Mouse (Mus musculus) heart, embryonic 14.5 days (tissue): ENCODE results near the gene 2010109A12Rik. TPM values are rescaled to one million over a fixed set of nuclear protein-coding genes. Genes with fewer than 3 reads are reported as not detected.

Experiments
- ATAC-seq: fragments of 200-750 bp; cut with Nextera tagmentation; 2 replicates; pipeline ENCODE4 v1.8.0; 2017; ENCODE audit warnings: low read depth, moderate TSS enrichment; ENCODE audit not compliant: insufficient number of reproducible peaks, insufficient read depth, low FRiP score
- H3K27ac ChIP-seq, 2 experiments: fragments of 200-500 bp in 1 of 2; fragments of 300-500 bp in 1 of 2; sonication (generic) in 1 of 2; replicated peaks in 1 of 2; 2 replicates each; pipeline ENCODE4 v1.5.1; 2012 to 2014; ENCODE audit warnings: low read depth in 2 of 2, low read length in 2 of 2, control low read depth in 1 of 2, mild to moderate bottlenecking in 1 of 2, mixed read lengths in 1 of 2; ENCODE audit not compliant: control insufficient read depth in 1 of 2, insufficient read depth in 1 of 2
- H3K27me3 ChIP-seq: fragments of 300-500 bp; sonication (generic); 2 replicates; pipeline ENCODE4 v1.6.1; 2014; ENCODE audit warnings: mild to moderate bottlenecking, low read length, control low read depth; ENCODE audit not compliant: control insufficient read depth, insufficient read depth
- H3K36me3 ChIP-seq: fragments of 300-500 bp; sonication (generic); 2 replicates; pipeline ENCODE4 v1.6.1; 2014; ENCODE audit warnings: mild to moderate bottlenecking, control low read depth, low read length, mixed read lengths; ENCODE audit not compliant: control insufficient read depth, insufficient read depth
- H3K4me1 ChIP-seq, 2 experiments: fragments of 200-500 bp in 1 of 2; fragments of 300-500 bp in 1 of 2; sonication (generic) in 1 of 2; 2 replicates each; pipeline ENCODE4 v1.6.1; 2012 to 2014; ENCODE audit warnings: low read length in 2 of 2, control low read depth in 1 of 2, mixed read lengths in 1 of 2; ENCODE audit not compliant: control insufficient read depth in 2 of 2, insufficient read depth in 2 of 2
- H3K4me2 ChIP-seq: fragments of 300-500 bp; sonication (generic); 2 replicates; pipeline ENCODE4 v1.6.1; 2014; ENCODE audit warnings: mild to moderate bottlenecking, low read length
- H3K4me3 ChIP-seq, 2 experiments: fragments of 200-500 bp in 1 of 2; fragments of 300-500 bp in 1 of 2; sonication (generic) in 1 of 2; 2 replicates each; pipeline ENCODE4 v1.5.1; 2012 to 2014; ENCODE audit warnings: low read length in 2 of 2, mild to moderate bottlenecking in 2 of 2, control low read depth in 1 of 2, low read depth in 1 of 2, moderate library complexity in 1 of 2; ENCODE audit not compliant: control insufficient read depth in 1 of 2, insufficient read depth in 1 of 2
- H3K9ac ChIP-seq: fragments of 300-500 bp; sonication (generic); 2 replicates; pipeline ENCODE4 v1.6.1; 2014; ENCODE audit warnings: mild to moderate bottlenecking, low read length
- H3K9me3 ChIP-seq: fragments of 300-500 bp; sonication (generic); 2 replicates; pipeline ENCODE4 v1.6.1; 2016; ENCODE audit warnings: low read length, control low read depth; ENCODE audit not compliant: control insufficient read depth
- WGBS: fragments of 180-500 bp; shearing (Covaris S2); extraction: QIAGEN DNeasy Blood & Tissue Kit; methylation state at CpG from one replicate; pipeline ENCODE4 v1.1.7; 2014; 5-methylcytosine and 5-hydroxymethylcytosine counted together
- polyA plus RNA-seq: library from polyadenylated mRNA; unstranded; fragments of >200 nt; fragmentation: Nextera tagmentation; extraction: Ambion mirVana; gene quantifications from 2 replicates; pipeline ENCODE4 v1.2.1, GENCODE M21; 2014

Gene 2010109A12Rik
- polyA plus RNA-seq, 1 experiment from 2014 or later, result 2.2 TPM

GRCm38 (mm10) chr5:93205371-93206108, 778 bp upstream of the 2010109A12Rik start:
- peak; percentile 51 for ATAC-seq
- WGBS, result under 1% methylated on average over 53 of the region's 63 CpGs
- H3K36me3 ChIP-seq, result peaks cover 17% of the 10 kb centered on the region
- peak overlapping the region; percentile 93 for H3K4me2 ChIP-seq
- peak overlapping the region; percentile 90 to 97 for H3K4me3 ChIP-seq
- no peaks in the 10 kb centered on the region for H3K9me3 ChIP-seq
- no peaks in the 10 kb centered on the region for H3K27me3 ChIP-seq
- H3K4me1 ChIP-seq, result peaks cover 0 to 23% of the 10 kb centered on the region in 2 experiments; a peak in 1 of 4 replicates
- peak overlapping the region; percentile 57 to 94 for H3K27ac ChIP-seq
- H3K9ac ChIP-seq, result peak overlapping the region; percentile 98

- no peak for ATAC-seq
- 3% methylated on average over 6 of the region's 6 CpGs for WGBS
Observed at GRCm38 (mm10) chr5:93207006-93207348, 659 bp downstream of the 2010109A12Rik start.

GRCm38 (mm10) chr5:93207555-93207954, 1.2 kb downstream of the 2010109A12Rik start:
- Histone ChIP-seq H3K9ac (peak overlapping the region; percentile 98), H3K4me2 (peak overlapping the region; percentile 64), H3K4me1 (peaks cover 0 to 23% of the 10 kb centered on the region in 2 experiments; a peak in 1 of 4 replicates), H3K27ac (peak overlapping the region in 1 of 2 experiments; percentile 94; a peak in 2 of 4 replicates), H3K36me3 (no peaks in the 10 kb centered on the region), H3K27me3 (no peaks in the 10 kb centered on the region), H3K4me3 (0 out of 4 replicates have a peak overlapping the region, but pooled peaks of 1 of the 2 experiments have one; percentile 90), H3K9me3 (no peaks in the 10 kb centered on the region)
- WGBS, result 73% methylated on average over 1 of the region's 1 CpGs
- ATAC-seq, result no peak

More at GRCm38 (mm10) chr5:93207006-93207348, 659 bp downstream of the 2010109A12Rik start:
- Histone ChIP-seq H3K36me3 (peaks cover 3% of the 10 kb centered on the region), H3K4me2 (peak overlapping the region; percentile 64), H3K9me3 (no peaks in the 10 kb centered on the region), H3K4me3 (peak overlapping the region; percentile 90 to 97), H3K27me3 (no peaks in the 10 kb centered on the region), H3K4me1 (peaks cover 0 to 23% of the 10 kb centered on the region in 2 experiments; a peak in 1 of 4 replicates), H3K9ac (peak overlapping the region; percentile 98), H3K27ac (peak overlapping the region; percentile 94 to 97)

GRCm38 (mm10) chr5:93218375-93218774, 12.1 kb downstream of the 2010109A12Rik start:
- Histone ChIP-seq H3K27ac (no peak overlapping the region), H3K4me1 (no peaks in the 10 kb centered on the region), H3K27me3 (no peaks in the 10 kb centered on the region), H3K36me3 (no peaks in the 10 kb centered on the region), H3K9ac (no peak overlapping the region), H3K4me2 (no peak overlapping the region), H3K9me3 (no peaks in the 10 kb centered on the region), H3K4me3 (no peak overlapping the region)
- ATAC-seq, result no peak
- 83% methylated on average over 3 of the region's 3 CpGs for WGBS

DNA sequence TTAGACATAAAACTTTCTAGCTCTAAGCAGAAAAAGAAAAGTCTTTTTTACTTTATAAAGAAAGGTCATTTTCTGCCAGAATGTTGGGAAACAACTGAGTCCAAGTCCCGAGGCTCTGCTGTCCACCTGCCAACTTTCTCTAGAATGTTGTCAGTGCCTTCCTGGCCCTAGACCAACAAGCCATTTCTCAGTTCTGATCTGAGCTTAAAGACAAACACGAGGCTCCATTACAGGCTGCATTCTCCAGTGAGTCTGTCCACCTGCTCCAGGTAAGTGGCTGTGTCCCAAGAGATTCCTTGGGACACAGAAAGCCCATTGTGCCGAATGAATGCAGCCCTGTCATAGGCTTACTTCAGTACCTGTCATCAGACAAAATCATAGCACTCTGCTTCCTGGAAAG, 15.3 kb downstream of the 2010109A12Rik start:
- no peak for ATAC-seq
- Histone ChIP-seq H3K9me3 (no peaks in the 10 kb centered on the region), H3K9ac (no peak overlapping the region), H3K4me1 (no peaks in the 10 kb centered on the region), H3K36me3 (no peaks in the 10 kb centered on the region), H3K4me3 (no peak overlapping the region), H3K27me3 (no peaks in the 10 kb centered on the region), H3K27ac (no peak overlapping the region), H3K4me2 (no peak overlapping the region)
- WGBS, result 53% methylated on average over 3 of the region's 3 CpGs

- Histone ChIP-seq H3K36me3 (no peaks in the 10 kb centered on the region), H3K9ac (no peak overlapping the region), H3K4me1 (no peaks in the 10 kb centered on the region), H3K27ac (no peak overlapping the region), H3K4me2 (no peak overlapping the region), H3K9me3 (no peaks in the 10 kb centered on the region), H3K4me3 (no peak overlapping the region), H3K27me3 (no peaks in the 10 kb centered on the region)
- 56% methylated on average over 2 of the region's 2 CpGs for WGBS
- no peak for ATAC-seq
Observed at GRCm38 (mm10) chr5:93224549-93224948, 18.2 kb downstream of the 2010109A12Rik start.

GRCm38 (mm10) chr5:93227157-93227556, 20.8 kb downstream of the 2010109A12Rik start:
- Histone ChIP-seq H3K27me3 (no peaks in the 10 kb centered on the region), H3K4me3 (no peak overlapping the region), H3K4me2 (no peak overlapping the region), H3K36me3 (no peaks in the 10 kb centered on the region), H3K9ac (no peak overlapping the region), H3K4me1 (no peaks in the 10 kb centered on the region), H3K27ac (no peak overlapping the region), H3K9me3 (no peaks in the 10 kb centered on the region)
- ATAC-seq, result no peak
- WGBS, result 61% methylated on average over 3 of the region's 3 CpGs
